Mouse (Mus musculus): ENCODE results near the gene Smim5.

- TF ChIP-seq CTCF (IDR thresholded peaks at IDR 0.05; ENCODE audit: low read depth, low read length) (no peak), POLR2A (IDR thresholded peaks at IDR 0.05; ENCODE audit: borderline replicate concordance, low read depth, low read length) (no peak)
These were observed 18.9 kb downstream of the Smim5 start for GRCm38 (mm10) chr11:115918637-115919036.

All from bone marrow macrophage, adult 2 months (primary cell).